Mouse (Mus musculus) limb, embryonic 14.5 days (tissue): ENCODE measurements around the gene Mfsd2a. TPM values are rescaled to one million over a fixed set of nuclear protein-coding genes. Genes with fewer than 3 reads are reported as not detected.
A peak's percentile ranks its signal among the peaks of the same experiment; 100 is the strongest.

Experiments used
- ATAC-seq: fragments of 200-750 bp; cut with Nextera tagmentation; 2 replicates; pipeline ENCODE4 v1.8.0; 2017; ENCODE audit warnings: low read depth, moderate number of reproducible peaks, moderate TSS enrichment; ENCODE audit not compliant: low FRiP score
- DNase-seq: peaks from one replicate; pipeline ENCODE4 v3.0.0-alpha.2; 2015; ENCODE audit warnings: low spot score
- H3K27ac ChIP-seq: fragments of 300-500 bp; sonication (generic); replicated peaks from 2 replicates; pipeline ENCODE4 v1.5.1; 2014; ENCODE audit warnings: low read depth, mild to moderate bottlenecking, low read length, moderate library complexity, mixed read lengths
- H3K27me3 ChIP-seq: fragments of 300-500 bp; sonication (generic); 2 replicates; pipeline ENCODE4 v1.6.1; 2014; ENCODE audit warnings: low read length, mixed read lengths; ENCODE audit not compliant: control insufficient read depth, insufficient read depth
- H3K36me3 ChIP-seq: fragments of 300-500 bp; sonication (generic); 2 replicates; pipeline ENCODE4 v1.6.1; 2014; ENCODE audit warnings: mild to moderate bottlenecking, low read length, moderate library complexity, mixed read lengths; ENCODE audit not compliant: control insufficient read depth, insufficient read depth
- H3K4me1 ChIP-seq: fragments of 300-500 bp; sonication (generic); 2 replicates; pipeline ENCODE4 v1.6.1; 2014; ENCODE audit warnings: antibody characterized with exemption, low read length, mixed read lengths; ENCODE audit not compliant: control insufficient read depth, insufficient read depth
- H3K4me2 ChIP-seq: fragments of 300-500 bp; sonication (generic); replicated peaks from 2 replicates; pipeline ENCODE4 v1.6.1; 2014; ENCODE audit warnings: low read depth, mild to moderate bottlenecking, low read length, moderate library complexity; ENCODE audit not compliant: severe bottlenecking
- H3K4me3 ChIP-seq: fragments of 300-500 bp; sonication (generic); replicated peaks from 2 replicates; pipeline ENCODE4 v1.5.1; 2014; ENCODE audit warnings: low read length
- H3K9ac ChIP-seq: fragments of 300-500 bp; sonication (generic); 2 replicates; pipeline ENCODE4 v1.6.1; 2014; ENCODE audit warnings: mild to moderate bottlenecking, low read depth, low read length, moderate library complexity; ENCODE audit not compliant: severe bottlenecking
- H3K9me3 ChIP-seq: fragments of 300-500 bp; sonication (generic); 2 replicates; pipeline ENCODE4 v1.6.1; 2016; ENCODE audit warnings: low read length; ENCODE audit not compliant: control insufficient read depth
- POLR2A ChIP-seq: fragments of 200-500 bp; IDR thresholded peaks from 2 replicates; pipeline ENCODE4 v1.8.0; 2012; ENCODE audit warnings: inconsistent platforms, mild to moderate bottlenecking, moderate library complexity, borderline replicate concordance; ENCODE audit not compliant: insufficient read depth, insufficient read length; ENCODE audit errors: extremely low read depth
- WGBS: fragments of 180-500 bp; shearing (Covaris S2); extraction: QIAGEN DNeasy Blood & Tissue Kit; methylation state at CpG from one replicate; pipeline ENCODE4 v1.1.7; 2014; 5-methylcytosine and 5-hydroxymethylcytosine counted together
- polyA plus RNA-seq, 2 experiments: library from polyadenylated mRNA; depleted of rRNA in 1 of 2; stranded (reverse) in 1 of 2; unstranded in 1 of 2; fragments of >200 nt; fragmentation: Nextera tagmentation in 1 of 2; extraction: Ambion mirVana in 1 of 2; gene quantifications; 2 replicates each; pipeline versions ENCODE4 v1.2.1 to v1.2.3; 2012 to 2014

The Mfsd2a gene
- polyA plus RNA-seq, 2 experiments, result 9.3 to 13.1 TPM

- TF ChIP-seq POLR2A, result no peak
- ATAC-seq (no peak), DNase-seq (no peak)
- Histone ChIP-seq H3K9ac (no peak overlapping the region), H3K27me3 (peaks cover 7% of the 10 kb centered on the region), H3K36me3 (no peaks in the 10 kb centered on the region), H3K27ac (no peak overlapping the region), H3K4me2 (peak overlapping the region; percentile 33), H3K4me3 (peak overlapping the region; percentile 5; the same call in 1 of the 2 replicates), H3K9me3 (no peaks in the 10 kb centered on the region), H3K4me1 (peaks cover 7% of the 10 kb centered on the region)
- 24% methylated on average over 17 of the region's 17 CpGs for WGBS
Measured at GRCm38 (mm10) chr4:122983486-122984261, 22.7 kb upstream of the Mfsd2a start.

- DNase-seq, result no peak
- Histone ChIP-seq H3K4me1 (peaks cover 7% of the 10 kb centered on the region), H3K27me3 (peaks cover 7% of the 10 kb centered on the region), H3K4me2 (peak overlapping the region; percentile 33; the same call in 1 of the 2 replicates), H3K4me3 (no peak overlapping the region), H3K9me3 (no peaks in the 10 kb centered on the region), H3K27ac (no peak overlapping the region), H3K9ac (no peak overlapping the region), H3K36me3 (no peaks in the 10 kb centered on the region)
- WGBS, result 50% methylated on average over 3 of the region's 3 CpGs
- no peak for ATAC-seq
- TF ChIP-seq POLR2A, result no peak
Measured at GRCm38 (mm10) chr4:122982537-122982936, 21.5 kb upstream of the Mfsd2a start.

- Histone ChIP-seq H3K27me3 (peaks cover 7% of the 10 kb centered on the region), H3K36me3 (no peaks in the 10 kb centered on the region), H3K9ac (no peak overlapping the region), H3K4me2 (no peak overlapping the region), H3K9me3 (no peaks in the 10 kb centered on the region), H3K4me1 (peaks cover 7% of the 10 kb centered on the region), H3K4me3 (no peak overlapping the region), H3K27ac (no peak overlapping the region)
- no peak for TF ChIP-seq POLR2A
- no peak for ATAC-seq
- no peak for DNase-seq
- 63% methylated on average over 3 of the region's 3 CpGs for WGBS
Measured at GRCm38 (mm10) chr4:122981930-122982329, 20.9 kb upstream of the Mfsd2a start.

GRCm38 (mm10) chr4:122981238-122981637, 20.2 kb upstream of the Mfsd2a start:
- WGBS, result 83% methylated on average over 7 of the region's 7 CpGs
- no peak overlapping the region for H3K9ac ChIP-seq
- H3K9me3 ChIP-seq, result no peaks in the 10 kb centered on the region
- no peak overlapping the region for H3K4me3 ChIP-seq
- ATAC-seq, result no peak
- H3K36me3 ChIP-seq, result no peaks in the 10 kb centered on the region
- peaks cover 7% of the 10 kb centered on the region for H3K4me1 ChIP-seq
- H3K27me3 ChIP-seq, result peaks cover 7% of the 10 kb centered on the region
- no peak for DNase-seq
- no peak for TF ChIP-seq POLR2A
- no peak overlapping the region for H3K27ac ChIP-seq
- H3K4me2 ChIP-seq, result no peak overlapping the region

- no peak for TF ChIP-seq POLR2A
- Histone ChIP-seq H3K9ac (no peak overlapping the region), H3K4me2 (no peak overlapping the region), H3K36me3 (no peaks in the 10 kb centered on the region), H3K9me3 (no peaks in the 10 kb centered on the region), H3K4me3 (no peak overlapping the region), H3K27me3 (peaks cover 7% of the 10 kb centered on the region), H3K27ac (no peak overlapping the region), H3K4me1 (peaks cover 7% of the 10 kb centered on the region)
- ATAC-seq (no peak), DNase-seq (peak; percentile 49)
- WGBS, result 36% methylated on average over 2 of the region's 2 CpGs
Measured at GRCm38 (mm10) chr4:122980684-122981083, 19.7 kb upstream of the Mfsd2a start.
